23 mouse cellular contexts compared by ENCODE assay signal in the genomic region with DNA sequence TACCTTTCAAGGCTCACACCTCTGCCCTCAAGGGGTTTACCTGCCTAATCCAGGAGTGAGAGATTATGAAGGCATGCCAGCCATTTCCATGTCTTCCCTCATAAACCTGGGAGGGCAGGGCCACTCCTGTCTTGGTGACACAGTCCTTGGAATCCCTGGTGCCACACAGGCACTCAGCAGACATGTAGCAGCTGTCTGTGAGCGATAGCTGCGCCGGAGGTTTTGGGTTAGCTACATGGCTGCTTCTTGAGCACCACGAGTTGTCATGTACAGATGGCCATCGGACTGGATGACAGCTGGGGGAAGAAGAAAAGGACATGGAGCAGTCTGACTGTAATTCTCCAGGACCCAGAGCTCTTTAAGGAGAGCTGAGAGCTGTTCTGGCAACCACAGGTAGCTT.
"Had no signal": no experiment of that assay in that cellular context is flagged by ENCODE, and none has a peak within 500 bp of the region (broad histone marks: within the 10 kb centered on the region; RNA-seq: fewer than 3 reads in every experiment).

No protein-coding gene starts in this region.

- H3K27me3 ChIP-seq: liver, embryonic 13.5 days; liver, embryonic 15.5 days; lung, embryonic 15.5 days; neural tube, embryonic 12.5 days; neural tube, embryonic 15.5 days had no signal

- ATAC-seq: liver, postnatal 0 days; lung, postnatal 0 days; midbrain, embryonic 16.5 days had no signal

- DNase-seq: liver, embryonic 13.5 days; liver, postnatal 0 days; lung, adult 2 months; lung, postnatal 14 days; lung, postnatal 36 days; midbrain, embryonic 14.5 days; retina, postnatal 1 day; right cerebral cortex, adult 18-20 months; right cerebral cortex, postnatal 25 days; right cerebral cortex, postnatal 4 days; spleen, adult 18-20 months; thymus, adult 2 months; thymus, postnatal 25 days; thymus, postnatal 4 days had no signal

- H3K9me3 ChIP-seq: liver, embryonic 13.5 days; liver, embryonic 15.5 days; lung, embryonic 15.5 days; midbrain, embryonic 10.5 days; midbrain, embryonic 12.5 days; neural tube, embryonic 12.5 days; neural tube, embryonic 15.5 days had no signal

- H3K4me2 ChIP-seq: liver, embryonic 13.5 days; liver, embryonic 15.5 days; lung, embryonic 15.5 days; midbrain, embryonic 12.5 days; neural tube, embryonic 12.5 days; neural tube, embryonic 15.5 days had no signal

- H3K36me3 ChIP-seq: liver, embryonic 13.5 days; liver, embryonic 15.5 days; lung, embryonic 15.5 days; midbrain, embryonic 10.5 days; midbrain, embryonic 12.5 days; neural tube, embryonic 12.5 days; neural tube, embryonic 15.5 days had no signal

- H3K4me3 ChIP-seq: liver, embryonic 13.5 days; liver, embryonic 15.5 days; lung, embryonic 15.5 days; midbrain, embryonic 10.5 days; midbrain, embryonic 12.5 days; neural tube, embryonic 12.5 days; neural tube, embryonic 15.5 days had no signal

- H3K27ac ChIP-seq: liver, embryonic 13.5 days; liver, embryonic 15.5 days; lung, embryonic 15.5 days; macrophage; midbrain, embryonic 10.5 days; midbrain, embryonic 12.5 days; neural tube, embryonic 12.5 days; neural tube, embryonic 15.5 days had no signal

- H3K9ac ChIP-seq: liver, embryonic 13.5 days; liver, embryonic 15.5 days; liver, postnatal 0 days; lung, embryonic 15.5 days; midbrain, embryonic 12.5 days; neural tube, embryonic 12.5 days; neural tube, embryonic 15.5 days had no signal
